25 mouse cellular contexts compared by ENCODE assay signal in the genomic region with DNA sequence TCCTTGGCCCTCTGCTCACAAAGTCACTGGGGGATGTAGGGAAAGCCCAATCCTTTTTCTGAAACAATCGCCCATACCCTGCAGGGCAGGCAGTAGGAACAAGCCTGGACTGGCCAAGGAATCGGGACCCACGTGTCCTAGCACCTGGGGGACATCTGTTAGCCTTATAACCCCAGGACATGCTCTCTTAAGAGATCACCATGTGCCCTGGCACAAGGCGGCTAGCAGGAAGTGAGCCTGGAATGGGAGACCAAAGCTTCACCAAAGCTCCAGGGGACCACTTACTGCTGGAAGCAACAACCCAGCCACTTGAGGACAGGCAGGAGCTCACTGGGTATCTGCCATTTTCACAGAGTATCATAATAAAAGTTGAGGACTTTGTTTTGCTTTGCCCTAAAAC.
"Had no signal": no experiment of that assay in that cellular context is flagged by ENCODE, and none has a peak within 500 bp of the region (broad histone marks: within the 10 kb centered on the region; RNA-seq: fewer than 3 reads in every experiment).

No protein-coding gene starts in this region.

- H3K27me3 ChIP-seq: intestine, embryonic 15.5 days; kidney, embryonic 15.5 days; limb, embryonic 12.5 days; liver, embryonic 13.5 days; liver, embryonic 15.5 days had no signal

- H3K9me3 ChIP-seq: heart, embryonic 10.5 days; heart, embryonic 12.5 days; intestine, embryonic 15.5 days; kidney, embryonic 15.5 days; limb, embryonic 10.5 days; limb, embryonic 12.5 days; liver, embryonic 13.5 days; liver, embryonic 15.5 days had no signal

- H3K4me2 ChIP-seq: heart, embryonic 12.5 days; hindbrain, embryonic 14.5 days; intestine, embryonic 15.5 days; kidney, embryonic 15.5 days; limb, embryonic 12.5 days; liver, embryonic 11.5 days; liver, embryonic 13.5 days; liver, embryonic 15.5 days had no signal

- ATAC-seq: hindbrain, embryonic 16.5 days; inflammation-experienced regulatory T-cells, adult 6 months; intestine, embryonic 15.5 days; intestine, postnatal 0 days; liver, postnatal 0 days had no signal

- H3K36me3 ChIP-seq: heart, embryonic 10.5 days; heart, embryonic 12.5 days; intestine, embryonic 15.5 days; kidney, embryonic 15.5 days; limb, embryonic 10.5 days; limb, embryonic 12.5 days; liver, embryonic 13.5 days; liver, embryonic 15.5 days had no signal

- H3K4me1 ChIP-seq: kidney, embryonic 15.5 days; liver, embryonic 13.5 days; liver, embryonic 15.5 days had no signal

- H3K9ac ChIP-seq: heart, embryonic 12.5 days; hindbrain, embryonic 14.5 days; intestine, embryonic 15.5 days; kidney, embryonic 15.5 days; limb, embryonic 12.5 days; liver, embryonic 13.5 days; liver, embryonic 15.5 days; liver, postnatal 0 days had no signal

- DNase-seq: gastrocnemius, adult 2 months; gastrocnemius, postnatal 10 days; gastrocnemius, postnatal 25 days; heart, adult 18-20 months; heart, postnatal 10 days; heart, postnatal 4 days; kidney, postnatal 14 days; kidney, postnatal 4 days; layer of hippocampus, adult 9-11 months; liver; liver, embryonic 13.5 days; liver, postnatal 0 days had no signal

- H3K4me3 ChIP-seq: gastrocnemius, adult 2 months; heart, embryonic 10.5 days; heart, embryonic 12.5 days; intestine, embryonic 15.5 days; kidney, embryonic 15.5 days; left cerebral cortex, adult 2 months; limb, embryonic 10.5 days; limb, embryonic 12.5 days; liver, embryonic 13.5 days; liver, embryonic 15.5 days had no signal

- H3K27ac ChIP-seq: gastrocnemius, adult 2 months; heart, embryonic 10.5 days; hindbrain, embryonic 14.5 days; intestine, embryonic 15.5 days; kidney, embryonic 15.5 days; limb, embryonic 10.5 days; limb, embryonic 12.5 days; liver, embryonic 13.5 days; liver, embryonic 15.5 days had no signal
